Mouse (Mus musculus): ENCODE measurements at regions not wholly inside any gene's neighbourhood (a gene's known extent, or its start where the extent isn't known, plus 50 kb on each side); places are given as distances from the start of the nearest gene placed in this dataset.

- H3K4me1 ChIP-seq (ENCODE audit: control insufficient read depth in 1 of 2, insufficient read depth in 2 of 2, low read length in 2 of 2), result no peaks in the 10 kb centered on the region
- H3K79me2 ChIP-seq (ENCODE audit: control insufficient read depth, insufficient read depth, low read length, poor library complexity), result no peaks in the 10 kb centered on the region
- H3K27ac ChIP-seq (ENCODE audit: control insufficient read depth, low read depth, low read length), result no peak overlapping the region
- no peak overlapping the region for H3K4me3 ChIP-seq (ENCODE audit: control insufficient read depth in 1 of 2, insufficient read depth in 1 of 2, low read depth in 2 of 2, low read length in 2 of 2)
- TF ChIP-seq ETS1 (IDR thresholded peaks at IDR 0.05; ENCODE audit: low read depth, low read length) (no peak), BHLHE40 (IDR thresholded peaks at IDR 0.05; ENCODE audit: borderline replicate concordance, low read depth, low read length) (no peak), ZKSCAN1 (IDR thresholded peaks at IDR 0.05; ENCODE audit: low read depth, low read length) (no peak), MAZ (IDR thresholded peaks at IDR 0.05; ENCODE audit: low read depth, low read length) (no peak), SIN3A (IDR thresholded peaks at IDR 0.05; ENCODE audit: low read length) (no peak), POLR2AphosphoS5 (IDR thresholded peaks at IDR 0.05; ENCODE audit: borderline replicate concordance, low read depth, low read length) (no peak), ZNF384 (IDR thresholded peaks at IDR 0.05; ENCODE audit: low read depth, low read length) (no peak), NELFE (IDR thresholded peaks at IDR 0.05; ENCODE audit: low read depth, low read length) (no peak), ELF1 (IDR thresholded peaks at IDR 0.05; ENCODE audit: low read depth, low read length) (no peak), UBTF (IDR thresholded peaks at IDR 0.05; ENCODE audit: borderline replicate concordance, insufficient read depth, low read depth, low read length) (no peak), MYC (IDR thresholded peaks at IDR 0.05; ENCODE audit: low read depth, low read length) (no peak), CHD2 (IDR thresholded peaks at IDR 0.05; ENCODE audit: low read length) (no peak), TAL1 (IDR thresholded peaks at IDR 0.05; ENCODE audit: low read length) (no peak), USF1 (IDR thresholded peaks at IDR 0.05; ENCODE audit: low read depth, low read length) (no peak), CHD1 (IDR thresholded peaks at IDR 0.05; ENCODE audit: low read depth, low read length) (no peak), GATA1 (IDR thresholded peaks at IDR 0.05; ENCODE audit: low read depth, low read length) (no peak), MXI1 (IDR thresholded peaks at IDR 0.05; ENCODE audit: low read depth, low read length) (no peak), RAD21 (IDR thresholded peaks at IDR 0.05; ENCODE audit: low read depth, low read length) (no peak), POLR2A (IDR thresholded peaks at IDR 0.05; ENCODE audit: control insufficient read depth in 1 of 2, insufficient read depth in 1 of 2, low read depth in 1 of 2, low read length in 2 of 2, poor library complexity in 1 of 2) (no peak), SMC3 (IDR thresholded peaks at IDR 0.05; ENCODE audit: low read depth, low read length) (no peak)
- H3K9ac ChIP-seq (ENCODE audit: control insufficient read depth, low read depth, low read length, poor library complexity, severe bottlenecking), result no peak overlapping the region
- H3K9me3 ChIP-seq (replicated peaks; ENCODE audit: insufficient read depth, low read length), result no peaks in the 10 kb centered on the region
- no peaks in the 10 kb centered on the region for H3K27me3 ChIP-seq (ENCODE audit: control insufficient read depth in 1 of 2, insufficient read depth in 2 of 2, low read length in 2 of 2)
- no peaks in the 10 kb centered on the region for H3K36me3 ChIP-seq (ENCODE audit: control insufficient read depth in 1 of 2, insufficient read depth in 2 of 2, low read length in 2 of 2)
- DNase-seq (ENCODE audit: low read depth, low spot score), result no peak
Measured at GRCm38 (mm10) chr7:68809782-68810181, 60.7 kb upstream of the Arrdc4 start.

All from MEL (cell line).